Mouse (Mus musculus) E14TG2a.4 (cell line): Measurements from ENCODE around the gene Fgfrl1.

Source experiments
- CTCF ChIP-seq: conservative IDR thresholded peaks from 2 replicates; pipeline ENCODE4 v1.5.1; 2014; ENCODE audit warnings: low read length
- POU5F1 ChIP-seq: IDR thresholded peaks from 2 replicates; pipeline ENCODE4 v1.6.1; 2014; ENCODE audit warnings: low read length, borderline replicate concordance

GRCm38 (mm10) chr5:108660632-108661268 lies 31.4 kb upstream of the Fgfrl1 start:
- TF ChIP-seq CTCF = no peak
- TF ChIP-seq POU5F1 = no peak
